Mouse (Mus musculus): ENCODE results near the gene Tsg101.
A peak's percentile ranks its signal among the peaks of the same experiment; 100 is the strongest.

Tsg101 gene

GRCm38 (mm10) chr7:46876841-46877240 lies 42.9 kb downstream of the Tsg101 start:
- no peak for DNase-seq (ENCODE audit: low spot score)

GRCm38 (mm10) chr7:46871988-46872387 lies 47.8 kb downstream of the Tsg101 start:
- no peak for DNase-seq (ENCODE audit: low spot score)

- DNase-seq (ENCODE audit: low spot score), result no peak
Observed at GRCm38 (mm10) chr7:46860996-46861395, 58.8 kb downstream of the Tsg101 start, which contains the start of gene Ldhc. Gene Ldhc (plus strand): TSS chr7:46861203.

GRCm38 (mm10) chr7:46859031-46859430 lies 60.7 kb downstream of the Tsg101 start:
- DNase-seq (ENCODE audit: low spot score), result no peak

GRCm38 (mm10) chr7:46857436-46857835 lies 62.3 kb downstream of the Tsg101 start:
- no peak for DNase-seq (ENCODE audit: low spot score)

- DNase-seq (ENCODE audit: low spot score), result no peak
Observed at GRCm38 (mm10) chr7:46855866-46856560, 63.8 kb downstream of the Tsg101 start.

GRCm38 (mm10) chr7:46853365-46853764 lies 66.4 kb downstream of the Tsg101 start:
- no peak for DNase-seq (ENCODE audit: low spot score)

GRCm38 (mm10) chr7:46852666-46853065 lies 67.1 kb downstream of the Tsg101 start:
- DNase-seq (ENCODE audit: low spot score), result no peak

GRCm38 (mm10) chr7:46851026-46851425 lies 68.7 kb downstream of the Tsg101 start:
- DNase-seq (ENCODE audit: low spot score), result no peak

- DNase-seq (ENCODE audit: low spot score), result no peak
Observed at GRCm38 (mm10) chr7:46849287-46849686, 70.5 kb downstream of the Tsg101 start.

- DNase-seq (ENCODE audit: low spot score), result peak; percentile 35
Observed at GRCm38 (mm10) chr7:46846486-46847244, 73.1 kb downstream of the Tsg101 start.

GRCm38 (mm10) chr7:46845978-46846485 lies 73.7 kb downstream of the Tsg101 start:
- DNase-seq (ENCODE audit: low spot score), result peak; percentile 25

- peak; percentile 95 for DNase-seq (ENCODE audit: low spot score)
Observed at GRCm38 (mm10) chr7:46845211-46845977, 74.4 kb downstream of the Tsg101 start.

- DNase-seq (ENCODE audit: low spot score), result no peak
Observed at GRCm38 (mm10) chr7:46843576-46843975, 76.2 kb downstream of the Tsg101 start.

- no peak for DNase-seq (ENCODE audit: low spot score)
Observed at GRCm38 (mm10) chr7:46842278-46842677, 77.5 kb downstream of the Tsg101 start.

GRCm38 (mm10) chr7:46840787-46841525 lies 78.8 kb downstream of the Tsg101 start, which contains the start of gene Ldha:
Gene Ldha (plus strand): TSS chr7:46841475.
- no peak for DNase-seq (ENCODE audit: low spot score)

GRCm38 (mm10) chr7:46840326-46840725 lies 79.4 kb downstream of the Tsg101 start:
- DNase-seq (ENCODE audit: low spot score), result no peak

GRCm38 (mm10) chr7:46839861-46840260 lies 79.9 kb downstream of the Tsg101 start:
- DNase-seq (ENCODE audit: low spot score), result no peak

- DNase-seq (ENCODE audit: low spot score), result peak; percentile 23
Observed at GRCm38 (mm10) chr7:46839446-46839845, 80.3 kb downstream of the Tsg101 start.
